Mouse (Mus musculus) liver, adult 2 months (tissue): ENCODE data around the gene Ak9.
A peak's percentile ranks its signal among the peaks of the same experiment; 100 is the strongest.

Source experiments
- CTCF ChIP-seq: fragments of 200-500 bp; IDR thresholded peaks from 2 replicates; pipeline ENCODE4 v1.5.1; 2011; ENCODE audit warnings: low read depth, low read length, control low read depth
- POLR2A ChIP-seq: fragments of 200-500 bp; IDR thresholded peaks from 2 replicates; pipeline ENCODE4 v1.6.1; 2011; ENCODE audit warnings: low read length, control low read depth; ENCODE audit not compliant: insufficient read depth; ENCODE audit errors: extremely low read depth

DNA sequence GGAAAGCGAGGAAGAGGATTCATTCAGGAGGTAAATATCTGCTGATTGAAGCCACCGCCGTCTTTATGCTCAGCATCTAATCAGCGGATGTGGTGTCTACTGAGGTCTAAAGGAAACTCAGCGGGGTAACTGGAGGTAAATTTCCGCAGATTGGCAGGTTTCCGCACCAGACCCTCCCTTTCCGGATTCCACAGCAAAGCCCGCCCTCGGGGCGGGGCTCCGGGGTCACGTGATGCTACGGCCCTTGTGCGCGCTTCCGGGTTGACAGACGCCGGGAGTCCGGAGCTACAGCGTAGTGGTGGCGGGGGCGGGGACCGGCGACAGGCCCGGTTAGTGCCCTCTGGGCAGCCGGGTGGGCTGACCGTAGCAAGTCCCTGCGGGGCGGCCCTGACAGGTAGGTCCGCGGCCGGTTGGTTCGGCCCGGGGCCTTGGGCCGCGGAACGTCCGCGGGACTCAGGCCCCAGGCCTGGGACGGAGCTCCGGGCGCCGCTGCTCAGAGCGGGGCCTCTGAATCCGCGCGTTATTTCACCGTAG, 146.4 kb downstream of the Ak9 start, which contains the start of gene Zbtb24:
- peak; percentile 67; the same call in 1 of the 2 replicates for TF ChIP-seq POLR2A
- no peak for TF ChIP-seq CTCF
